Mouse (Mus musculus): ENCODE results near the gene Pdzrn4. TPM values are rescaled to one million over a fixed set of nuclear protein-coding genes. Genes with fewer than 3 reads are reported as not detected.

Pdzrn4 gene
- polyA plus RNA-seq, 1 experiment from 2014 or later = 0.64 TPM

DNA sequence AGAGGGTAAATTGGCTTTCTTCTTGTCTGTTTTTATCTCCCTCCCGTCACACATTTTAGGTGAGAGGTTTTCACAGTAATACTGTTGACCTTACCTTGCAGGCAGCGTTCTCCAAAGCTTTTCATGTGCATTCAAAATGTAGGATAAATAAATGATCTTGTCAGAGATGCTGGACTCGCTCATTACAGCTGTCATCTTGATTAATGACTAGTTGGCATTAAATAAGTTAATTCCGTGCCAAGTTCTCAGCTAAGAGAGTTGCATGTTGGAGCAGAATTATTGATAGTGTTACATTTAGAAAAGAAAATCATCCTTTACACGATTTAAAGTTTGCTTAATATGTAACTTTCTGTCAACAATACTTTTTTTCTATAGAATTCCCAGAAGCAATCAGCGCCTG lies 4.9 kb downstream of the Pdzrn4 start:
- Histone ChIP-seq H3K4me3 (ENCODE audit: low read depth, low read length) (no peak overlapping the region), H3K27me3 (ENCODE audit: control insufficient read depth, insufficient read depth, low read length) (peaks cover 19% of the 10 kb centered on the region), H3K9me3 (replicated peaks; ENCODE audit: control insufficient read depth, low read length) (no peaks in the 10 kb centered on the region), H3K9ac (ENCODE audit: low read depth, low read length) (no peak overlapping the region), H3K4me1 (ENCODE audit: control insufficient read depth, insufficient read depth, low read length) (peaks cover 6% of the 10 kb centered on the region), H3K27ac (ENCODE audit: low read depth, low read length) (no peak overlapping the region), H3K36me3 (ENCODE audit: control insufficient read depth, insufficient read depth, low read length) (no peaks in the 10 kb centered on the region), H3K4me2 (no peak overlapping the region)
- WGBS (ENCODE audit: insufficient replicate concordance) = 69% methylated on average over 6 of the region's 6 CpGs
- ATAC-seq (replicated peaks; ENCODE audit: insufficient number of reproducible peaks, low FRiP score, low TSS enrichment) = no peak

DNA sequence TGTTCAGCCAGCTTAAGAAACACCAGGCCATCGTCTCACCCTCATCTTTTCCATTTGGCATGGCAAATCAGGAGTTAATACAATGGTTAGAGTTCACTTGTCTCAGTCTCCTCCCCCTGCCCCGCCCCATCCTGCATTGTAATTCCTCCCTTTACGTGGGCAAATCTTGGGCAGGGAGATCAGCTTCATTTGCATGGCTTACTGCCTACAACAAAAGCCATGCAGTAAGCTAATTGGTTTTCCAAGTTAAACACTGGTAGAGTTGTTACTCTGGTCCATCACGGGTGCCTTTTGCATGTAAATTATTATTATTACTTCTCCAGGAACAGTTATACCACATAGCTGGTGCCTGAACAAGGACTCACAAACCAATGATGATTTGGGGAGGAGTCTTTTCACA lies 18.6 kb downstream of the Pdzrn4 start:
- Histone ChIP-seq H3K9me3 (replicated peaks; ENCODE audit: control insufficient read depth, low read length) (no peaks in the 10 kb centered on the region), H3K4me3 (ENCODE audit: low read depth, low read length) (no peak overlapping the region), H3K9ac (ENCODE audit: low read depth, low read length) (no peak overlapping the region), H3K4me2 (no peak overlapping the region), H3K27ac (ENCODE audit: low read depth, low read length) (no peak overlapping the region), H3K27me3 (ENCODE audit: control insufficient read depth, insufficient read depth, low read length) (no peaks in the 10 kb centered on the region), H3K4me1 (ENCODE audit: control insufficient read depth, insufficient read depth, low read length) (no peaks in the 10 kb centered on the region), H3K36me3 (ENCODE audit: control insufficient read depth, insufficient read depth, low read length) (no peaks in the 10 kb centered on the region)
- WGBS (ENCODE audit: insufficient replicate concordance) = 28% methylated on average over 4 of the region's 4 CpGs
- no peak for ATAC-seq (replicated peaks; ENCODE audit: insufficient number of reproducible peaks, low FRiP score, low TSS enrichment)

DNA sequence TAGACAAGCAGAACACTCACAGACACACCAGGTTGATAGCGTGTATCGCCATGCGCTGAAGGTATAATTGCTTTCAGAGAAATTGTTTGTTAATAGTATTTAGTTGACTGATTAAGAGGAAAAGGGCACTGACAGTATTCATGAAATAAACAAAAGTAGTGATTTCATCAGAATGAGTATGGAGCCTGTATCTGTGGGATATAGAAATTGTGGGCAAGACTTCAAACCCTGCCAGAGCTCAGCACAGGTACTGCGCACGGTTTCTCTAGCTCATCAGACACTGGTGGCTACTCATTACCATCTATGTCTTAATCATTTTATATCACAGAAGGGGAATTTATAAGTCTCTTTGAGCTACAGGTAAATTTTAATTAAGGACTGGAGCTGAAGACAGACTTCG lies 19.5 kb downstream of the Pdzrn4 start:
- Histone ChIP-seq H3K27ac (ENCODE audit: low read depth, low read length) (no peak overlapping the region), H3K9ac (ENCODE audit: low read depth, low read length) (no peak overlapping the region), H3K4me1 (ENCODE audit: control insufficient read depth, insufficient read depth, low read length) (no peaks in the 10 kb centered on the region), H3K36me3 (ENCODE audit: control insufficient read depth, insufficient read depth, low read length) (no peaks in the 10 kb centered on the region), H3K4me3 (ENCODE audit: low read depth, low read length) (no peak overlapping the region), H3K9me3 (replicated peaks; ENCODE audit: control insufficient read depth, low read length) (no peaks in the 10 kb centered on the region), H3K4me2 (no peak overlapping the region), H3K27me3 (ENCODE audit: control insufficient read depth, insufficient read depth, low read length) (no peaks in the 10 kb centered on the region)
- no peak for ATAC-seq (replicated peaks; ENCODE audit: insufficient number of reproducible peaks, low FRiP score, low TSS enrichment)
- 89% methylated on average over 6 of the region's 6 CpGs for WGBS (ENCODE audit: insufficient replicate concordance)

DNA sequence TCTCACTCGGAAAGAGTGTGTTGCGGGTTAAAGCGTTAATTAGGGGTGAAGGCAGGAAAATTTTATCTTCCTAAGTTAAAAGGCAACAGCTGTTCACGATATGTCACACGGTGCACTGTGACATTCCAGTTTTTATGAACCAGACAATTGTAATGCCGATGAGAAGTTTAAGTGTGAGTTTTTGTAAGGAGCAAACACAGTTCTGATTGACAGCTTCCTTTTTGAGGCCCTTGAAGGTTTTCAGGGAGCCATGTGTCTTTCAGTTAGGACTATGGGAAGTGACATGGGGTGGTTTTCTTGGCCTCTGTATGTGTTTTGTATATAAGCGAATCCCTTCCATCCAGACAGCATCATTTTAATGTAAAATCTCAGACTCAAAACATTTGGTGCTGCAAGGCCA lies 20.0 kb downstream of the Pdzrn4 start:
- 58% methylated on average over 7 of the region's 7 CpGs for WGBS (ENCODE audit: insufficient replicate concordance)
- Histone ChIP-seq H3K9ac (ENCODE audit: low read depth, low read length) (no peak overlapping the region), H3K36me3 (ENCODE audit: control insufficient read depth, insufficient read depth, low read length) (no peaks in the 10 kb centered on the region)

DNA sequence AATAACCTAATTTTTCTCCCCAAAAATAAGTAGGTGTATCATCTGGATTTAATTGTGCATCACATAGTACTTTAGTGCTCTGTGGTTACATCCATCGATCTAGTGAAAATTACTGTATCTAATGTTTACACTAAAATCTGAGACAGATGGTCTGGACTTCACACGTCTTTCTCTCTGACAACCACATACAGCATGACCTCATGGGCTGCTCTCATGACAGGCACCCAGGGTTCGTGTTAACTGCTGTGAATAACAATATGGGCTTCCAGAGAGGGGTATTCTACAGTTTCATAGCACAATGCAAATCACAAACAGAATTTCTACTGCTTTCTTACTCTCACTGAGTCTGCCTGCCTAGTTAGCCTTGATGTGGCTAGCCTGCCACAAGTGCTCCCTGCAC lies 20.4 kb downstream of the Pdzrn4 start:
- ATAC-seq (replicated peaks; ENCODE audit: insufficient number of reproducible peaks, low FRiP score, low TSS enrichment) = no peak
- no peaks in the 10 kb centered on the region for H3K36me3 ChIP-seq (ENCODE audit: control insufficient read depth, insufficient read depth, low read length)
- WGBS (ENCODE audit: insufficient replicate concordance) = 53% methylated on average over 3 of the region's 3 CpGs
- no peaks in the 10 kb centered on the region for H3K4me1 ChIP-seq (ENCODE audit: control insufficient read depth, insufficient read depth, low read length)
- no peak overlapping the region for H3K4me3 ChIP-seq (ENCODE audit: low read depth, low read length)
- H3K27ac ChIP-seq (ENCODE audit: low read depth, low read length) = no peak overlapping the region
- H3K4me2 ChIP-seq = no peak overlapping the region
- H3K9ac ChIP-seq (ENCODE audit: low read depth, low read length) = no peak overlapping the region
- no peaks in the 10 kb centered on the region for H3K27me3 ChIP-seq (ENCODE audit: control insufficient read depth, insufficient read depth, low read length)
- no peaks in the 10 kb centered on the region for H3K9me3 ChIP-seq (replicated peaks; ENCODE audit: control insufficient read depth, low read length)

More for the DNA sequence above, 20.0 kb downstream of the Pdzrn4 start:
- no peak for ATAC-seq (replicated peaks; ENCODE audit: insufficient number of reproducible peaks, low FRiP score, low TSS enrichment)
- Histone ChIP-seq H3K4me3 (ENCODE audit: low read depth, low read length) (no peak overlapping the region), H3K27ac (ENCODE audit: low read depth, low read length) (no peak overlapping the region), H3K4me2 (no peak overlapping the region), H3K27me3 (ENCODE audit: control insufficient read depth, insufficient read depth, low read length) (no peaks in the 10 kb centered on the region), H3K4me1 (ENCODE audit: control insufficient read depth, insufficient read depth, low read length) (no peaks in the 10 kb centered on the region), H3K9me3 (replicated peaks; ENCODE audit: control insufficient read depth, low read length) (no peaks in the 10 kb centered on the region)

DNA sequence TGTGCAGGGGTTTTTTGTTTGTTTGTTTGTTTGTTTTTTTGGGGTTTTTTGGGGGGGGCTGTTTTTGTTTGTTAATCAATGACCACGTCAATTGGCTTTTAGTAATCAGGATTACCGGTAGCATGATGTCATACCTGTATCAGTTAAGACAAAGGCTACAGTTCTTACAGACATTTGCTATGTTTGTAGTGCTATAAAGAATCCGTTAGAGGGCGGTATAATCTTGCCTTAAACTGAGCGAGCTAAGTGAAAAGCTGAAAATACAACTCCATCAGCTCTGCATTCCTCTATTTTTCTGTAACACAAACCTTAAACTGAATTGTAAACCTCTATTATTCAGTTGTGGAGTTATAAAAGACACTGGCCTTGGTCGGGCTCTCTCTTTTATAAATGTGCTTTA lies 37.9 kb downstream of the Pdzrn4 start:
- no peak overlapping the region for H3K4me3 ChIP-seq (ENCODE audit: low read depth, low read length)
- H3K27ac ChIP-seq (ENCODE audit: low read depth, low read length) = no peak overlapping the region
- H3K4me2 ChIP-seq = no peak overlapping the region
- no peak overlapping the region for H3K9ac ChIP-seq (ENCODE audit: low read depth, low read length)
- no peak for ATAC-seq (replicated peaks; ENCODE audit: insufficient number of reproducible peaks, low FRiP score, low TSS enrichment)
- H3K4me1 ChIP-seq (ENCODE audit: control insufficient read depth, insufficient read depth, low read length) = no peaks in the 10 kb centered on the region
- no peaks in the 10 kb centered on the region for H3K9me3 ChIP-seq (replicated peaks; ENCODE audit: control insufficient read depth, low read length)
- H3K27me3 ChIP-seq (ENCODE audit: control insufficient read depth, insufficient read depth, low read length) = no peaks in the 10 kb centered on the region
- no peaks in the 10 kb centered on the region for H3K36me3 ChIP-seq (ENCODE audit: control insufficient read depth, insufficient read depth, low read length)
- WGBS (ENCODE audit: insufficient replicate concordance) = 9% methylated on average over 6 of the region's 6 CpGs

DNA sequence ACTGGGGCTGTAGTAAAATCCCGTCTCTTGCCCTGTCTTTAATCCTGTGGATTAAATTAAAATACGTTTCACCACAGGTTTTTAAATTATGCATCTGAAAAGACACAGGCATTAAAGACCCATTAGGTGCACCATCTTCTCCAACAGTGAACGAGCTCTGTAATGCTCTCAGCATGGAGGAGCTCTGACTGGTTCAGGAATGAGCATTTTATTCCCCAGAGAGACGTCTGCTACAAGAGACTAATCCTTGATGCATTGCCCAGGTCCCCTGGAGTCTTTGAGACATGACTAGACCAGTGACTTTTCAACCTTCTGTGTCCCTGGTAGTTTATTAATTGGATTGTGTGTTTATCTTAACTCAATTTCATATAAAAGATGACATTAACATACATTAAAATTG lies 38.6 kb downstream of the Pdzrn4 start:
- Histone ChIP-seq H3K4me1 (ENCODE audit: control insufficient read depth, insufficient read depth, low read length) (no peaks in the 10 kb centered on the region), H3K9me3 (replicated peaks; ENCODE audit: control insufficient read depth, low read length) (no peaks in the 10 kb centered on the region), H3K27me3 (ENCODE audit: control insufficient read depth, insufficient read depth, low read length) (no peaks in the 10 kb centered on the region), H3K9ac (ENCODE audit: low read depth, low read length) (no peak overlapping the region), H3K36me3 (ENCODE audit: control insufficient read depth, insufficient read depth, low read length) (no peaks in the 10 kb centered on the region), H3K4me2 (no peak overlapping the region), H3K4me3 (ENCODE audit: low read depth, low read length) (no peak overlapping the region), H3K27ac (ENCODE audit: low read depth, low read length) (no peak overlapping the region)
- no peak for ATAC-seq (replicated peaks; ENCODE audit: insufficient number of reproducible peaks, low FRiP score, low TSS enrichment)
- 59% methylated on average over 4 of the region's 4 CpGs for WGBS (ENCODE audit: insufficient replicate concordance)

DNA sequence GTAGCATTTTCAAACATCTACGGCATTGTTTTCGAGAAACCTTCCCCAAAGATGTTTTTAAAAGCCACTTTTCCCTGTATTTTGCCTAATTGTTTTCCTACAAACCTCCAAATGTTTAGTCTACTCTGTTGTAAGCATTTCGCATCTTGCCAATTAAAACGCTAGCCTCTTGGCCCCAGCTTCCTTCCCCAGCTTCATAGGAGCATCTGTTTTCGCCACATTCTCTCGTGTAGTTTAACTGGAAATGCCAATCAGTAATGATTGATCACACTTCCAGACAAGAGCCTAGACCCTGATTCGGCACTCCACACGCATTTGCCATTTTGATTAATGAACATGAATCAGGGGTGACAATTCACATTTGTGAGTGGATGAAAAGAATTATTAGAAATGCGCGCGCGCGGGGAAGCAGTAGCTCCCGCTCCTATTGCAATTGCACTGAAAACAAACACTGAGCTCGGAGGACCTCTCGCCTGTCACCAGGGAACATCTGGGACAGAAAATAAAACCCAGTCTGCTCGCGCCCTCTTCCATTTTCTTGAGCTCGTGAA lies 45.0 kb downstream of the Pdzrn4 start:
- no peak for ATAC-seq (replicated peaks; ENCODE audit: insufficient number of reproducible peaks, low FRiP score, low TSS enrichment)
- Histone ChIP-seq H3K4me2 (no peak overlapping the region), H3K36me3 (ENCODE audit: control insufficient read depth, insufficient read depth, low read length) (no peaks in the 10 kb centered on the region), H3K4me3 (ENCODE audit: low read depth, low read length) (no peak overlapping the region), H3K27me3 (ENCODE audit: control insufficient read depth, insufficient read depth, low read length) (no peaks in the 10 kb centered on the region), H3K4me1 (ENCODE audit: control insufficient read depth, insufficient read depth, low read length) (no peaks in the 10 kb centered on the region), H3K27ac (ENCODE audit: low read depth, low read length) (no peak overlapping the region), H3K9me3 (replicated peaks; ENCODE audit: control insufficient read depth, low read length) (no peaks in the 10 kb centered on the region), H3K9ac (ENCODE audit: low read depth, low read length) (no peak overlapping the region)
- WGBS (ENCODE audit: insufficient replicate concordance) = 67% methylated on average over 19 of the region's 19 CpGs

DNA sequence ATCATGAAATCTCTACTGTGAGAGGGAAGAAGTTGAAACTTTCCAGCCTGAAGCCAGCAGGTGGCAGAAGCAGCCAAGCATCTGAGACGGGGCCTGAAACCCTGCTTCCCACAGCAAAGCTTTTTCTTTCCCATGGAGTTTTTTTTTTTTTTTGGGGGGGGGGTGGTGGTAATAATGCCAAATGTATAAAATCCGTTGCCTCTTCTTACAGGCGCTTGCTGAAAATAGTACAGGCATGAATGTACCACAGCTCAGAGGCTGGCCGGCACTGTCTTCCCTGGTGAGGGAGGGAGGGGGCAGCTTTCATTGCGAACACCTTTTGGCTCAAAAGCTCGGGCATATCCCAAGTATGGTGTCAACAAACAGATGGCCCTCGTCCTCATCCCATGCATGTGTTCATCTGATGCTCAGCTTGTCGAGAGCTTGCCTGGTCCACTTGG lies 51.0 kb downstream of the Pdzrn4 start:
- H3K4me3 ChIP-seq (ENCODE audit: low read depth, low read length) = no peak overlapping the region
- no peak for ATAC-seq (replicated peaks; ENCODE audit: insufficient number of reproducible peaks, low FRiP score, low TSS enrichment)
- H3K4me2 ChIP-seq = no peak overlapping the region
- H3K9ac ChIP-seq (ENCODE audit: low read depth, low read length) = no peak overlapping the region
- no peak overlapping the region for H3K27ac ChIP-seq (ENCODE audit: low read depth, low read length)
- H3K4me1 ChIP-seq (ENCODE audit: control insufficient read depth, insufficient read depth, low read length) = no peaks in the 10 kb centered on the region
- WGBS (ENCODE audit: insufficient replicate concordance) = 34% methylated on average over 8 of the region's 8 CpGs
- H3K27me3 ChIP-seq (ENCODE audit: control insufficient read depth, insufficient read depth, low read length) = no peaks in the 10 kb centered on the region
- H3K36me3 ChIP-seq (ENCODE audit: control insufficient read depth, insufficient read depth, low read length) = no peaks in the 10 kb centered on the region
- H3K9me3 ChIP-seq (replicated peaks; ENCODE audit: control insufficient read depth, low read length) = no peaks in the 10 kb centered on the region

Data from heart, embryonic 11.5 days (tissue).